Mouse (Mus musculus): ENCODE data around the gene Dixdc1. TPM values are rescaled to one million over a fixed set of nuclear protein-coding genes. Genes with fewer than 3 reads are reported as not detected.

Gene Dixdc1
- total RNA-seq, 2 experiments from 2014 or later: 2.1 to 4.7 TPM

- no peak for DNase-seq (ENCODE audit: low spot score)
Observed at GRCm38 (mm10) chr9:50745806-50746205, 6.5 kb upstream of the Dixdc1 start.

GRCm38 (mm10) chr9:50742744-50743143 is 3.4 kb upstream of the Dixdc1 start:
- DNase-seq (ENCODE audit: low spot score): no peak

GRCm38 (mm10) chr9:50742261-50742660 is 2.9 kb upstream of the Dixdc1 start:
- DNase-seq (ENCODE audit: low spot score): no peak

GRCm38 (mm10) chr9:50740867-50741784 is 1.8 kb upstream of the Dixdc1 start:
- DNase-seq (ENCODE audit: low spot score): no peak

- DNase-seq (ENCODE audit: low spot score): peak; percentile 71
Observed at GRCm38 (mm10) chr9:50734989-50735388, 4.3 kb downstream of the Dixdc1 start.

- DNase-seq (ENCODE audit: low spot score): no peak
Observed at GRCm38 (mm10) chr9:50732560-50732959, 6.8 kb downstream of the Dixdc1 start.

- DNase-seq (ENCODE audit: low spot score): no peak
Observed at GRCm38 (mm10) chr9:50729600-50729999, 9.7 kb downstream of the Dixdc1 start.

GRCm38 (mm10) chr9:50727925-50728651 is 11.2 kb downstream of the Dixdc1 start:
- DNase-seq (ENCODE audit: low spot score): peak; percentile 42

GRCm38 (mm10) chr9:50727171-50727924 is 12.0 kb downstream of the Dixdc1 start:
- peak; percentile 28 for DNase-seq (ENCODE audit: low spot score)

GRCm38 (mm10) chr9:50725921-50726590 is 13.3 kb downstream of the Dixdc1 start:
- no peak for DNase-seq (ENCODE audit: low spot score)

- no peak for DNase-seq (ENCODE audit: low spot score)
Observed at GRCm38 (mm10) chr9:50724661-50725330, 14.5 kb downstream of the Dixdc1 start.

GRCm38 (mm10) chr9:50724147-50724546 is 15.2 kb downstream of the Dixdc1 start:
- DNase-seq (ENCODE audit: low spot score): no peak

- peak; percentile 74 for DNase-seq (ENCODE audit: low spot score)
Observed at GRCm38 (mm10) chr9:50723406-50723805, 15.9 kb downstream of the Dixdc1 start.

- no peak for DNase-seq (ENCODE audit: low spot score)
Observed at GRCm38 (mm10) chr9:50722451-50722911, 16.8 kb downstream of the Dixdc1 start.

- DNase-seq (ENCODE audit: low spot score): no peak
Observed at GRCm38 (mm10) chr9:50721061-50721460, 18.3 kb downstream of the Dixdc1 start.

GRCm38 (mm10) chr9:50718878-50719277 is 20.4 kb downstream of the Dixdc1 start:
- no peak for DNase-seq (ENCODE audit: low spot score)

GRCm38 (mm10) chr9:50714188-50714587 is 25.1 kb downstream of the Dixdc1 start:
- no peak for DNase-seq (ENCODE audit: low spot score)

- no peak for DNase-seq (ENCODE audit: low spot score)
Observed at GRCm38 (mm10) chr9:50711337-50711736, 28.0 kb downstream of the Dixdc1 start.

GRCm38 (mm10) chr9:50709108-50709507 is 30.2 kb downstream of the Dixdc1 start:
- peak; percentile 25 for DNase-seq (ENCODE audit: low spot score)

GRCm38 (mm10) chr9:50704907-50705306 is 34.4 kb downstream of the Dixdc1 start:
- no peak for DNase-seq (ENCODE audit: low spot score)

All from gastrocnemius, adult 18-20 months (tissue).